Mouse (Mus musculus): ENCODE measurements around the gene Smurf1.

The Smurf1 gene

GRCm38 (mm10) chr5:144954432-144954831 is 11.2 kb downstream of the Smurf1 start:
- no peak for DNase-seq (ENCODE audit: low spot score in 2 of 2)

- DNase-seq (ENCODE audit: low spot score in 2 of 2): no peak
Observed at GRCm38 (mm10) chr5:144952592-144952991, 13.1 kb downstream of the Smurf1 start.

DNA sequence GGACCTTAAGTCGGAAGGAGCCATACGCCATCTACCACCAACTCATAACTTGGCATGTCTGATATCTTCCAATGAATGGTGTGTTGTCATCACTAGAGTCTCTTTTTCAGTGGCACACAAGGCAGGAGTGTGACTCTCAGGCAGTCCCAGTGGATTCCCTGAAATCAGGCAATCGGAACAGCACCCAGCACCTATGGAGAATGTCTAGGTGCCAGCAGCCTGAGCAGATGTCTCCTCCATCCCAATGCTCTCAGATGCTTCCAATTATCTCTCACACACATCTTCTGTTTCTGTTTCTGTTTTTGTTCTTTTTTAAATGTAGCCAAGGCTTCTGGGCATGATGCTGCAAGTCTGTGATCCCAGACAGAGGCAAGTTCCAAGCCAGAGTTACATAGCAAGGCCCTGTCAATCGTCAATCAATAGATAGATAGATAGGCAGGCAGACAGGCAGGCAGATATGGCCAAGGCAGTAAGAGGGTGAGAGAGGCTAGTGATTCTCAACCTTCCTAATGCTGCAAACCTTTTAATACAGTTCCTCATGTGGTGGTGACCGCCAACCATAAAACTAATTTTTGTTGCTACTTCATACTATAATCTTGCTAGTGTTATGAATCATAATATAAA is 15.1 kb downstream of the Smurf1 start:
- DNase-seq (ENCODE audit: low spot score in 2 of 2): no peak

GRCm38 (mm10) chr5:144949856-144950255 is 15.8 kb downstream of the Smurf1 start:
- DNase-seq (ENCODE audit: low spot score in 2 of 2): no peak

DNA sequence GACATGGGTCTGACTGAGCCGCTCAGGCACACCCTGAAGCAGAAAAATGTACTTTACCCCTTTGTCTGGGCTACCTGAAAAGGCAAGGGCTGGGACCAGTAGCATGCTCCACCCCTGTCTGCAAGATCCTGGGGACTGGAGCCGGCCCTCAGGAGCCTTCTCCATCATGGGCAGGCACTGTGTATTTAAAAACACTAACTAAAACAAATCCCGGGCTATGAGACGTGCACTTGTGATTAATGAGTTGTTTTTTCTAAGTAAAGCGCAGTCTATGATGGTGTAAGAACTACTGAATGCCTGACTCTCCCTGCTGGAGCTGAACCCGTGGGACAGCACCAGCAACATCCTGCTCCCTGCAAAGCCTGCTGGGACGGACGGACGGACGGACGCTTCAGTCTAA is 17.2 kb downstream of the Smurf1 start:
- no peak for DNase-seq (ENCODE audit: low spot score in 2 of 2)

DNA sequence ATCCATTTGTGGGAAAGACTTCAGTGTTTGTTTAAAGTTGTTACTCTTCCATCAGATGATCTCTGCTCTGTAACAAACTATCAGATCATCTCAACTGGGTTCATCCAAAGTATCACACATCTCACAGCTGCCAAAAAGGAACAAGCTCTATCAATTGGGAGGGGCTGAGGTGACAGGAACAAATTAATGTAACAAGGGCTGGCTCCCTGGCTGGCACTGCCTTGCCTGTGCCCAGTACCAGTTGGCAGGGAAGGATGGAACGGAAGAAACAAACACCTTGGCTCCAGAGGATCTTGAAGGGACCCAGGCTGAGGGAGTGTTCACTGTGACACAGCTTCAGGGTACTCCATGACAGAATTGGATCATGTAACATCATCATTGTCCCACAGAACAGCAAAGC is 17.6 kb downstream of the Smurf1 start:
- DNase-seq (ENCODE audit: low spot score in 2 of 2): no peak

DNA sequence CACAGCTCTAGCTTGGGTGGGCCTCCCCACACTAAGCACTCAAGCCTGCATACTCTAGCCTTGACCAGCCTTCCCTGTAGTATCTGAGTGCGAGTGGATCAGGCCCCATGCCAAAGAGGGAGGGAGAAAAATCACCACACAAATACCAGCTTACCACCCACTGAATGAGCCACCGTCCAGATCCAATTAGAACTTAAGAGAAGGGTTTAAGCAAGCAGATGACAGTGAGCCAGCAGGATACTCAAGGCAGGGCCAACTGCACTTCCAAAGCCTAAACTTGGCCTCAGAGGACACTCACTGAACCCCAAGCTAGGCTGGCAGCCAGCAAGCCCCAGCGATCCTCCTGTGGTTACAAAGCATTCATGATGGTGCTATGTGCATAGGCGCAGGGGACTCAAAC is 19.6 kb downstream of the Smurf1 start:
- DNase-seq (ENCODE audit: low spot score in 2 of 2): no peak

DNA sequence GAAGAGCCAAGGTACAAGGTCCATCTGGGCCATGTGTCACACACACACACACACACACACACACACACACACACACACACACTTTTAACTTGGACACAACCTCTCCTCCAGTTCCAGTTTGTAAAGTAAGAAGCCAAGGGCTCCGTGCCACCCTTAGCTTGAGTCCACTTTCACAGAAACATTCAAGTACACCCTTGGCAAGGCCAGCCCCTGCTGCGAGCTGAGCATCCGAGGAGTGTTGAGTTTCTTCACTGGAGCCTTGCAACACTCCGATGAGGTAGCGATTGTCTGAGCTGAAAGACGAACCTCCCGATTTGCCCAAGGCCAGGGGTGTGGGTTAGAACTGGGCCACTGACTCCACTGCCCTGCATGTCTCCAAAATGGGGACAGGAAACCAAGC is 20.7 kb downstream of the Smurf1 start:
- no peak for DNase-seq (ENCODE audit: low spot score in 2 of 2)

DNA sequence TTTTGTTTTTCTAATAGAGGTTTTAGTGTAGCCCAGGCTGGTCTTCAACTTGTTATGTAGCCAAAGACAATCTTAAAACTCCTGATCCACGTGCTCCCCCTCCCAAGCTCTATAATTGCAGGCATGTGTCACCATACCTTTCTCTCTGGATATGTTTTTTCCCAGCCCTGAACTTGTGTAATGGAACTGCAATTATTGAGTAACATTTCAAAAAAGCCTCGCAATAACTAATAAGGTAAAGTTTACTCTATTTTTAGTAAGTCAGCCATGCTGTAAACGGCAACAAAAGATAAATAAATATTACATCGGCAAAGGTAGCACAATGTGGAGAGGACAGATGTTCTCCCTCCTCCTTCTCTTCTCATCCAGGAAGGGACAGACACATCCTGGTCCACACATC is 21.3 kb downstream of the Smurf1 start:
- no peak for DNase-seq (ENCODE audit: low spot score in 2 of 2)

- DNase-seq (ENCODE audit: low spot score in 2 of 2): no peak
Observed at GRCm38 (mm10) chr5:144943346-144943745, 22.3 kb downstream of the Smurf1 start.

- DNase-seq (ENCODE audit: low spot score in 2 of 2): no peak
Observed at GRCm38 (mm10) chr5:144942431-144942830, 23.2 kb downstream of the Smurf1 start.

DNA sequence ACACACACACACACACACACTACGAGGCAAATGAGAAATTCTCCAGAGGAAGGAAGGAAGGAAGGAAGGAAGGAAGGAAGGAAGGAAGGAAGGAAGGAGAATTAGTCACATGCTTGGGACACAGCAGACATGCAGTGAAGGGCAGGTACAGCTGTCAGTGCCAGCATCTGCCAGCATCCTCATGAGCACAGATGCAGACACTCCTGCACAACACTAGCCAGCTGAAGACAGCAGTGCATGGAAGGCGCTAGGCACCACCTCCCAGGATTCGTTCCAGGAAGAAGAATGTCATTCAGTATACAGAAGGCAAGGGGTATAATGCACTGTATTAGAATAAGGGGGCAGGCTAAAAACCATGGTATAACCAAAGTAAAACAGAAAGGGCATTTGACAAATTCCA is 24.7 kb downstream of the Smurf1 start:
- DNase-seq (ENCODE audit: low spot score in 2 of 2): no peak

GRCm38 (mm10) chr5:144937304-144937703 is 28.3 kb downstream of the Smurf1 start:
- DNase-seq (ENCODE audit: low spot score in 2 of 2): no peak

DNA sequence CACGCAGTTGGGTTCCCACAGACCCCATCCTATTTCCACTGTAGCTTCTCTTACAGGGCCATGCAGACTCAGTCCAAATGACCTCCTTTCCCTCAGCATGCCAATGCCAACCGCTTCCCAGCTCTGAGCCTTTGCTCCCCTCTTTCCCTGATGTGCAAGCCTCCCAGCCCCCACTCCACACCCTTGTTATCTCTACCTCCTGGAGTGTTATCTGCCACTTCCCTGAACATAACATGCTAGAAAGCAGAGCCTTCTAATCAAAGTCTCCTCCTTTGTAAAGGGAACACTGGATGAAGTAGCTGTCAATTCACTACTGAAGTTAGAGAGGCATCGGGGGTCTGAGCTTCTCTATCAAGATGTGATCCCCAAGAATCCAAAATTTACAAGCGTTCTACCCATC is 32.2 kb downstream of the Smurf1 start:
- DNase-seq (ENCODE audit: low spot score in 2 of 2): no peak

DNA sequence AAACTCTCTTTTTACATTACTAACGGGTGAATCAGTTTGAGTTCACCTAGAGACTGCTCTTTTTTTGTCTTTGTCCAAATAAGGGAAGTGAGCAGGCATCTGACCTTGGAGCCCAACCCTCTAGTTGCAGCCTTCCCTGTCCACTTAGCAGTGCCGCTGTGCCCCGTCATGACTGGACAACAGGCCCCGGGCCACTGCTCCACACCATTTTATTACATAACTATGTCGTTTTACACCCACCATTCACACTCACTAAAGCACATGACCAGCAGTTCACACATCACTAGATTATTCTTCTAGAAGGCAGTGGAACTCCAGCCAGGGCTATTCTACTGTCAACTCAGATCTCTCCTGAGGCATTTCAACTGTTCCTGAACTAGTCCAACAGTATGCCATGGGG is 33.8 kb downstream of the Smurf1 start:
- no peak for DNase-seq (ENCODE audit: low spot score in 2 of 2)

- DNase-seq (ENCODE audit: low spot score in 2 of 2): no peak
Observed at GRCm38 (mm10) chr5:144928856-144929713, 36.6 kb downstream of the Smurf1 start.

DNA sequence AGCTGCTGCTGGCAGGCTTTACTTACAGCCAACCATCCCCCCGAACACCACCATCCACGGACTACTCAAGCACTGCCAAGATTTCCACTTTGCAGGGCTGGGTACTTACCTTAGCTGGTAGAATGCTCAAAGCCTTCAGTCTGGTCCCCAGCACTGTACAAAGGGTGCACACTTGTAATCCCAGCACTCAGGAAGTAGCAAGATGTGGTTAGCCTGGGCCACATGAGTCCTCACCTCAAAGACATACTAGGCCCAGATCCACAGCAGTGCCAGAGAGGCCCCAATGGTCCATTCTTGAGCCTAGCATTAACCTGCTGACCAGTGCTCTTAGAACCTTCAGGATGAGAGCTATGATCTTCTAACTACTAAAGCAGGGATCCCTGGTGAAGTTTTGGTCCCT is 39.4 kb downstream of the Smurf1 start:
- DNase-seq (ENCODE audit: low spot score in 2 of 2): no peak

DNA sequence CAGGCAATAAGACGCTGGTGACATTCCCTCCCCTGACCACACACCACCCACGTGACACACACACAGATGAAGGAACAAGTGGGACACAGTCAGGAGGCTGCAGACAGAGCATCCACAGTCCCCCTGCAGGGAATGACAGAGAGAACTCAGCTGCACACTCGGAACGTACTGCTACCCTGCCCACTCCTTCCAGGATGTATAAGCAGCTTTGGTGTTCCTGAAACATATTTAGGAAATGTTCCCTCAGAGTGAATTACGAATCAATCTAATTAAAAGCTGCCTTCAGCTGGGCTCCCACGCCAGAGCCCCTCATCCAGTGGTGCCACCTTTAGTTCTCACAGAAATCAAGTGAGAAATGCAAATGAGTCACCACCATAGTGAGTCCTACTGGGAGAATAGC is 42.3 kb downstream of the Smurf1 start:
- DNase-seq (ENCODE audit: low spot score in 2 of 2): no peak

GRCm38 (mm10) chr5:144919790-144920189 is 45.9 kb downstream of the Smurf1 start:
- no peak for DNase-seq (ENCODE audit: low spot score in 2 of 2)

GRCm38 (mm10) chr5:144919194-144919593 is 46.5 kb downstream of the Smurf1 start:
- DNase-seq (ENCODE audit: low spot score in 2 of 2): no peak

- DNase-seq (ENCODE audit: low spot score in 2 of 2): no peak
Observed at GRCm38 (mm10) chr5:144918204-144918603, 47.4 kb downstream of the Smurf1 start.

- DNase-seq (ENCODE audit: low spot score in 2 of 2): no peak
Observed at GRCm38 (mm10) chr5:144917172-144917571, 48.5 kb downstream of the Smurf1 start.

- no peak for DNase-seq (ENCODE audit: low spot score in 2 of 2)
Observed at GRCm38 (mm10) chr5:144915828-144916227, 49.8 kb downstream of the Smurf1 start.
